Mouse (Mus musculus) stomach, adult 2 months (tissue): ENCODE measurements around the gene Mef2b. TPM values are rescaled to one million over a fixed set of nuclear protein-coding genes. Genes with fewer than 3 reads are reported as not detected.

Experiments used
- polyA plus RNA-seq: library from polyadenylated mRNA; depleted of rRNA; stranded (reverse); fragments of >200 nt; gene quantifications from 2 replicates; pipeline ENCODE4 v1.2.3, GENCODE M21; 2012; rRNA removed

The Mef2b gene
- 0.16 and 0.40 TPM in 2 replicates for polyA plus RNA-seq

DNA sequence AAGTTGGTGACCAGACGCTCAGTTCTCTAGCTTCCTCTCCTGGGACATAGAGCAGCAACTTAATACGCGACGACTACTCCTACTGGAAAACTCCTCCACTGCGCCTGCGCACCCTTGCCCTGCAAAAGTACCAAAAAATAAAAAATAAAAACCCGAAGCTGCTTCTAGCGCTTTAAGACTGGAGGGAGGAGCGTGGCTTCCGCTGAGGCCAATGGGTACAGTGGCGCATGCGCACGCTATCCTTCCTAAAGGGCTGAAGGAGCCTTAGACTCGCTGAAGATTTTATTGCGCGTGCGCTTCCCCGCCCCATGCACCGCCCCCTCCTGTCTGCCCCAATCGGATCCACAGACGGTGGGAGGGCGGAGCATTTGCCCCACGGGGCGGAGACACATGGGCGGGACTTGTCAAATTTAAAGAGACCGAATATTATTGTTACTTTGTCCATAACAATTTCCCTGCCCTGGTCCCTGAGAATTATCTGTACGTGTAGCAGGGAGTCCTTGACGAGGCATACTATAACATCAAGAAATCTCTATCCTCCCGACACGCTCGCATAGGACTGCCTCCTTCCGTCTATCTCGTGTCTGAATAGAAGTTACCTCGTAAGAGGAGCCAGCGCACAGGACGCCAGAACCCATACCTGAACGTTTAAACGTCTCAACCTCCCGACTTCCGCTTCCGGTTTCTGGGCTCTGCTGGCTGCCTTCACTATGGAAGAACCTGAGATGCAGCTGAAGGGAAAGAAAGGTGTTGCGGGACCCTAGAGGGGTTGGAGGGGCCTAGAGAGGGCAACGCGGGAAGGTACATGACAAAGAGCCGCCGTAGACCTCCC, at the start of gene Mef2b, which contains the start of the genes Rfxank and Borcs8:
Gene Mef2b (plus strand): TSS at position 686 of the 832 bp plus-strand sequence.
Gene Rfxank (minus strand): TSS at position 129 of the 832 bp plus-strand sequence.
Gene Borcs8 (plus strand): TSS at position 474 of the 832 bp plus-strand sequence.

DNA sequence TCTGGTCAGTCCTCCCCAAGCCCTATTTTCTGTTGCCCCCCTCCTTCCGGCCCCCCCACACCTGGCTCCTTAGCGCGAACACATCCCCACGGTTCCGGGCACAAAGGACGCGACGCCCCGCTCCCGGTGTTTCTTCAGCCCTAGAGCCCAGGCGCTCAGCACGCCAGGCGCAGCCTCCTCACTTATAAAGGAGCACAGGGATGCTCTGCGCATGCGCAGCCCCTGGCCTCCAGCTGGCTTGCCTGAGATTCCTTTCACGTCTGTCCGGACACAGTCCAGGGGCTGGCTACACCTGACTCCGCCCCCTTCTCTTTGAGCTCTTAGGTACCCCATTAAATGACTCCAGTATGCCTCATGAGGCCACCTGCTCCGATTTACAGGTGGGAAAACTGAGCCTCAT, 18.8 kb upstream of the Mef2b start, which contains the start of gene Ncan:
Gene Ncan (minus strand): TSS at position 207 of the 400 bp plus-strand sequence.

DNA sequence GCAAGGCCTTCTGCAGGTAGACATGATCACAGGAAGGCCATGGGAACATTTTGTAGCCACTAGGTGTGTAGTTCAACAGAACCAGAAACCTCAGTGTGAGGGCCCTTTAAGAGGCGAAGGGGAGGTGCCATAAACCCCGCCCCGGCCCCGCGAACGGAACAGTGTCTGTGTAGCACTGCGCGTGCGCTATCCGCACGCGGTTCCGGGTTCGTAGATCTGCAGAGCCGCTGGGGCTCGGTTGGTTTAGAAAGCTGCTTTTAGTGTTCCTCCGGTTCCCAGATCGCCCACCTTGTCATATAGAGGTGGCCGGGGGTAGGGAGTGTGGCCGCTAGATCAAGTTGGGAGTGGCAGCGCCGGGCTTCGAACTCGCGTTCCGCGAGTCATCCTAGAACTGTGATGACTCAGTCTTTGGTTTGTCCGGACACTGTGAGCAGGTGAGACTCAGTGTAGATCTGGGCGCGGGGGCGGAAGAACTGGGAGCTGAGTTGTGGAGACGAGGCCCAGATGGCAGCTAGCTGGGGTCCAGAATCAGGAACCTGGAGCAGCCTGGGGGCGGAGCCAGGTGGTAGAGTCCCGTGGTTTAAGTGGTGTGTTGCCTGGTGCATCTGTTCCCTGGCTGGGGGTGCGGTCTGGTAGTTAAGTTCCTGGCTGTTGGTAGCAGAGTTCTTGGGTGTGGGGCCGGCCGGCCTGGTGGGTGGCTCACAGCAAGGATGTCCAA, 8.2 kb upstream of the Mef2b start, which contains the start of gene Nr2c2ap:
Gene Nr2c2ap (plus strand): TSS at position 168 of the 718 bp plus-strand sequence.

DNA sequence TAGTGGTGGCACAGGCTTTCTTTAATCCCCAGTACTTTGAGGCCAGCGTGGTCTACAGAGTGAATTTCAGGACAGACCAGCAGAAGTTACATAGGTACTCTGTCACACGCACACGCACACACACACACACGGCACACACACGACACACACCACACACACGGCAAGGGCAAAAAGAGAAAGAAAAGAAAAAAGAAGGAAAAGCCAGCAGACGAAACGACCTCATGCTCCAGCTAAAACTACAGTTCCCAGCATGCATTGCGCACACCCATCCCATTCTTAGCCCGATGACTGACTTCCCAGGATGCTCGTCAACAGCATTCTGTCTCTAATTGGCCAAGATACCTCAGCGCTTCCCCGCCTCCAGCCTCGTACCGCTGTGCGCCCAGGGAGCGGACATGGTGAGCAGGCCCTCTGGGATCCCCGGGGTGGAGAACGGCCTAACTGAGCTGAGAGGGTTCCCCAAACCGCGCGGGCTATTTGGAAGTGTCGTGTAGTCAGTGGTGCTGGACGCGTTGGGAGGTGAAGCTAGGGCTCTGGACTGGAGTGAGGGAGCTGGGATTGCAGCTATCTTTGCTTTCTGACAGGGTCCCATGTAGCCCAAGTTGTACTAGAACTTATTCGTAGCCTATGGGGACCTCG, 32.7 kb downstream of the Mef2b start, which contains the start of gene Tmem161a:
Gene Tmem161a (plus strand): TSS at position 314 of the 639 bp plus-strand sequence.

DNA sequence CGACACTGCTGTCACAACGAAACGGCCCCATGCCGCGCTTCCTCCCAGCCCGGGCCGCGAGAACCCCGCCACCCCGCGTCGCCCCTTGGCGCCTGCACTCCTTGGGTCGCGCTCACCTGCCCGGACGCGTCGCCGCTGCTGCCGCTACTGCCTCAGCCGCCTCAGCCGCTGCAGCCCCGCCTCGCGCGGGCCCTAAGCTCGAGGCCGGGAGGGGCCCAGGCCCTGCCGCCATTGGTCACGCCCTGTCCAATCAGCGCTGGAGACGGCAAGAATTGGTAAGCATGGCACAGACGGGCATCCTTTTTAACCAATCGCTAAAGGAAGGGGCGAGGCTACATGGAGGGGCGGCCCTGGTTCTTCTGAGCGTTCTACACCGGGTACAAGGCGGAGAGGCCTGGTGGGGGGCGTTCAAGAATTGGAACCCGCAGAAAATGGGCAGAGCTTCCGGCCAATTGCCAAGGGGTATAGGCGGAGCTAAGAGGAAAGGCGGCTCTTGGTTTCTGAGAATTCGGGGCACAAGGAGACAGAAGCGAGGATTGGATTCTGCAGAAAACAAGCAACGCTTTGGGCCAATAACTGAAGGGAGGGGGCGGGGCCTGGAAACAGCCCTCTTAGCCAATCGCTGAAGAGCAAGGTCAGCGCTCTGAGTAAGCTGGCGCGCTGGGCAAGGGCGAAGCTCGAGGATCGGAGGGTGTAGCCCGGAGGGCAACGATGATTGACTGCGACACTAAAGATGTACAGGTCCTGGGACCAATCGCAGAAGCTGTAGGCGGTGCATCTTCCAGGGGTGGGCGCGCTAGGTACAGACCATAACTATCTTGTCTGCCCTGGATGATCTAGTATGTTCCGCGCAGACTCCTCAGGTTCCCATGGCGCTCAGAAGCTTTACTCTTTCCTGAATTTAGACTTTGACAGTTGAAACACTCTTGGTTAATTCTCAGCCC, 72.9 kb downstream of the Mef2b start, which contains the start of gene Slc25a42:
Gene Slc25a42 (minus strand): TSS at position 194 of the 944 bp plus-strand sequence.

Other genes with a start within 250 kb of the Mef2b start
- 0.88 and 1.7 TPM in 2 replicates for gene Tssk6, start 237.5 kb upstream of the Mef2b start, polyA plus RNA-seq
- 58.7 and 79.5 TPM in 2 replicates for gene Ndufa13, start 237.2 kb upstream of the Mef2b start, polyA plus RNA-seq
- gene Yjefn3, start 237.0 kb upstream of the Mef2b start, polyA plus RNA-seq = 1.7 and 2.6 TPM in 2 replicates
- 41.2 and 45.5 TPM in 2 replicates for gene Gatad2a, start 143.3 kb upstream of the Mef2b start, polyA plus RNA-seq
- gene Mau2, start 97.0 kb upstream of the Mef2b start, polyA plus RNA-seq = 27.5 and 35.3 TPM in 2 replicates
- gene Sugp1, start 96.9 kb upstream of the Mef2b start, polyA plus RNA-seq = 2.5 and 5.6 TPM in 2 replicates
- 4.8 and 19.7 TPM in 2 replicates for gene Tm6sf2, start 66.8 kb upstream of the Mef2b start, polyA plus RNA-seq
- gene Hapln4, start 56.3 kb upstream of the Mef2b start, polyA plus RNA-seq = 0.58 and 0.99 TPM in 2 replicates
- 0.04 TPM in 1 of 2 replicates, not detected in the other for gene Ncan, start 18.8 kb upstream of the Mef2b start, polyA plus RNA-seq
- gene Nr2c2ap, start 8.4 kb upstream of the Mef2b start, polyA plus RNA-seq = 6.0 and 7.6 TPM in 2 replicates
- 15.6 and 18.6 TPM in 2 replicates for gene Rfxank, start 557 bp upstream of the Mef2b start, polyA plus RNA-seq
- gene Borcs8, start 212 bp upstream of the Mef2b start, polyA plus RNA-seq = 32.5 and 46.3 TPM in 2 replicates
- 96.3 and 97.2 TPM in 2 replicates for gene Tmem161a, start 32.6 kb downstream of the Mef2b start, polyA plus RNA-seq
- gene Slc25a42, start 72.6 kb downstream of the Mef2b start, polyA plus RNA-seq = 14.0 and 18.8 TPM in 2 replicates
- 11.0 and 11.3 TPM in 2 replicates for gene Sugp2, start 94.5 kb downstream of the Mef2b start, polyA plus RNA-seq
- 11.8 and 15.5 TPM in 2 replicates for gene Armc6, start 94.8 kb downstream of the Mef2b start, polyA plus RNA-seq
- gene Homer3, start 143.1 kb downstream of the Mef2b start, polyA plus RNA-seq = 16.3 and 20.1 TPM in 2 replicates
- gene Ddx49, start 162.8 kb downstream of the Mef2b start, polyA plus RNA-seq = 27.2 and 35.4 TPM in 2 replicates
- 316 and 417 TPM in 2 replicates for gene Cope, start 162.8 kb downstream of the Mef2b start, polyA plus RNA-seq
- 0.60 and 0.78 TPM in 2 replicates for gene Cers1, start 176.1 kb downstream of the Mef2b start, polyA plus RNA-seq
- gene Gdf1, start 190.1 kb downstream of the Mef2b start, polyA plus RNA-seq = 2.0 and 2.2 TPM in 2 replicates
- gene Upf1, start 213.6 kb downstream of the Mef2b start, polyA plus RNA-seq = 19.1 and 21.6 TPM in 2 replicates
- gene Comp, start 233.8 kb downstream of the Mef2b start, polyA plus RNA-seq = 0.14 and 0.28 TPM in 2 replicates